Mouse (Mus musculus): ENCODE measurements around the gene Ferd3l. TPM values are rescaled to one million over a fixed set of nuclear protein-coding genes. Genes with fewer than 3 reads are reported as not detected.

The Ferd3l gene
- polyA plus RNA-seq (2012; rRNA removed), result not detected in 2 replicates

DNA sequence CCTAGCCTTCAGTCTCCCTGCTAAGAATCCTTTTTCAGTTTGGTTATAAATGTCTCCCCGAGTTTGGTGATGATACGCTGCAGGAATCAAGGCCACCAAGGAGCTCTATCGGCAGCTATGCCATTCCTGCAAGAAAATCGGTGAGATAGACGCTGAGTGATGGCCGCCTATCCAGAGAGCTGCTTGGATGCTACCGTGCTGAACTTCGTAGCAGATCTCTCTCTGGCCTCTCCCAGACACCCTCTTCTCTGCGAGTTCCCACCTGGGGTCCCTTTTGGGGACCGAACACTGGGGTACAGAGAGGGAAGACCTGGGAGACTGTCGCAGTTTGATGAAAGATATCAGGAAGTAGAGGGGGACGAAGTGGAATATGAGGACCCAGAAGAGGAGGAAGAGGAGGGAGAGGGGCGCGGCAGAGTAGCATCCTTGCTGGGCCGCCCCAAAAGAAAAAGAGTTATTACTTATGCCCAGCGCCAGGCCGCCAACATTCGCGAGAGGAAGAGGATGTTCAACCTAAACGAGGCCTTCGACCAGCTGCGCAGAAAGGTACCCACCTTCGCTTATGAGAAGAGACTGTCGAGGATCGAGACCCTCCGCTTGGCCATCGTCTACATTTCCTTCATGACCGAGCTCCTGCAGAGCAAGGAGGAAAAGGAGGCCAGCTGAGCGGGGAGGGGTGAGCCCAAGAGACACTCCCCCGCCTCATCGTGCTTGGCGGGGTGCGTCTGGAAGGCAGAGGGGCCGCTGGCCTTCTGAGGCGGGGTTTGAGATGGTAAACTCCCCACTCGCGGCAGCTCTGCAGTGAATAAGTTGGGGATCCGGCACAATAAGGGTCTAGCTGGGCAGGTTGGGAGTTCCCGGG, at the start of gene Ferd3l:
Ferd3l (plus strand) TSS at position 95 of the 862 bp plus-strand sequence.
- Histone ChIP-seq H3K4me3 (ENCODE audit: insufficient read depth, low read depth, low read length) (no peak within 1 kb of the TSS), H3K27me3 (replicated peaks; ENCODE audit: control insufficient read depth, insufficient read depth, low read length) (no peaks in the 10 kb centered on the region; the same call in 1 of the 2 replicates), H3K27ac (ENCODE audit: insufficient read depth, low read depth, low read length) (no peak within 1 kb of the TSS), H3K36me3 (ENCODE audit: control insufficient read depth, insufficient read depth, low read length) (no peaks in the 10 kb centered on the region), H3K4me1 (ENCODE audit: control insufficient read depth, insufficient read depth, low read length) (no peaks in the 10 kb centered on the region)
- DNase-seq, result no peak
- WGBS, result 2% methylated on average over 39 of the region's 39 CpGs
- TF ChIP-seq POLR2A (IDR thresholded peaks at IDR 0.05; ENCODE audit: low read depth, low read length) (no peak), CTCF (conservative IDR thresholded peaks at IDR 0.05; ENCODE audit: insufficient read depth, insufficient read length, low read depth, low read length) (no peak)

GRCm38 (mm10) chr12:33893956-33894355, 34.3 kb upstream of the Ferd3l start:
- no peak overlapping the region for H3K27ac ChIP-seq (ENCODE audit: insufficient read depth, low read depth, low read length)
- no peak for TF ChIP-seq CTCF (conservative IDR thresholded peaks at IDR 0.05; ENCODE audit: insufficient read depth, insufficient read length, low read depth, low read length)
- TF ChIP-seq POLR2A (IDR thresholded peaks at IDR 0.05; ENCODE audit: low read depth, low read length), result no peak
- WGBS, result 71% methylated on average over 2 of the region's 2 CpGs
- no peaks in the 10 kb centered on the region for H3K27me3 ChIP-seq (replicated peaks; ENCODE audit: control insufficient read depth, insufficient read depth, low read length)
- DNase-seq, result no peak
- no peak overlapping the region for H3K4me3 ChIP-seq (ENCODE audit: insufficient read depth, low read depth, low read length)
- no peaks in the 10 kb centered on the region for H3K36me3 ChIP-seq (ENCODE audit: control insufficient read depth, insufficient read depth, low read length)
- no peaks in the 10 kb centered on the region for H3K4me1 ChIP-seq (ENCODE audit: control insufficient read depth, insufficient read depth, low read length)

DNA sequence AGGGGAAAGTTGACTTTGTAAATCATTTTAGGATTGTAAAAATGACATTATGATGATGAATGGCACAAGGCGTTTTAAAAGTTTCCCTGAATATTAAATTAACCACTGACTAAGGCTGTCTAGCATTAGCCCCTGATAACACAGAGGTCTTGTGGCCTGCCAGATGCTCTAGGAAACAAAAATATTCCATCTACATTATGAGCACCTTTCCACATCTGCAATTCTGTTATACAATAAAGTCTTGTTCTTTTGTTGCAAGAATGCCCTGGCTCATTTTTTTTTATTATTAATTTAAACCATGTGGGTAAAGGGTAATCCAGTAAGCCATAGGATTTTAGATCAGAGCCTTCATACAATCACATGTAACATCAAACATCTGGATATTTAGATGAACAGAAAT, 33.6 kb upstream of the Ferd3l start:
- Histone ChIP-seq H3K27me3 (replicated peaks; ENCODE audit: control insufficient read depth, insufficient read depth, low read length) (no peaks in the 10 kb centered on the region), H3K4me3 (ENCODE audit: insufficient read depth, low read depth, low read length) (no peak overlapping the region), H3K4me1 (ENCODE audit: control insufficient read depth, insufficient read depth, low read length) (no peaks in the 10 kb centered on the region), H3K27ac (ENCODE audit: insufficient read depth, low read depth, low read length) (no peak overlapping the region), H3K36me3 (ENCODE audit: control insufficient read depth, insufficient read depth, low read length) (no peaks in the 10 kb centered on the region)
- no peak for DNase-seq
- WGBS, result 65% methylated on average over 1 of the region's 1 CpGs
- TF ChIP-seq CTCF (conservative IDR thresholded peaks at IDR 0.05; ENCODE audit: insufficient read depth, insufficient read length, low read depth, low read length), result no peak
- TF ChIP-seq POLR2A (IDR thresholded peaks at IDR 0.05; ENCODE audit: low read depth, low read length), result no peak

DNA sequence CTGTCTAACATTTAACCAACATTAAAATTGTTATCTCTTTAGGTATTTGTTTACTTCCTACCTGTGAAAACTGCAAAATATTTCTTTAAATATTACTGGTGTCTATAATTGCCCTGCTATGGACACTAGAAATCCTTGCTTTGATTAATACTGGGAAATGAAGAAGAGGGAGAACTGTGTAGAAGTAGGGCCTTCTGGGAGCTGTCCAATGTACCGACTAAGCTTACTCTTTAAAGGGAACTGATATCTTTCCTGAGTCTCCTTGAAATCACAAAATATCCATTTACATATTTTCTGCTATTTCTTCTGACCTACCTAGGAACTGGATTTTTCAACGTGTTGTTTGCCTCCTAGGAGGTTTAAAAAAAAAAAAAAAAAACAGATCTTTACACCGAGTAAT, 1.5 kb upstream of the Ferd3l start:
- Histone ChIP-seq H3K36me3 (ENCODE audit: control insufficient read depth, insufficient read depth, low read length) (no peaks in the 10 kb centered on the region), H3K27ac (ENCODE audit: insufficient read depth, low read depth, low read length) (no peak overlapping the region), H3K27me3 (replicated peaks; ENCODE audit: control insufficient read depth, insufficient read depth, low read length) (no peaks in the 10 kb centered on the region; the same call in 1 of the 2 replicates), H3K4me1 (ENCODE audit: control insufficient read depth, insufficient read depth, low read length) (no peaks in the 10 kb centered on the region), H3K4me3 (ENCODE audit: insufficient read depth, low read depth, low read length) (no peak overlapping the region)
- no peak for TF ChIP-seq POLR2A (IDR thresholded peaks at IDR 0.05; ENCODE audit: low read depth, low read length)
- 10% methylated on average over 3 of the region's 3 CpGs for WGBS
- no peak for DNase-seq

GRCm38 (mm10) chr12:33927334-33928098, 709 bp upstream of the Ferd3l start:
- no peaks in the 10 kb centered on the region; the same call in 1 of the 2 replicates for H3K27me3 ChIP-seq (replicated peaks; ENCODE audit: control insufficient read depth, insufficient read depth, low read length)
- no peak for TF ChIP-seq CTCF (conservative IDR thresholded peaks at IDR 0.05; ENCODE audit: insufficient read depth, insufficient read length, low read depth, low read length)
- TF ChIP-seq POLR2A (IDR thresholded peaks at IDR 0.05; ENCODE audit: low read depth, low read length), result no peak
- no peak overlapping the region for H3K27ac ChIP-seq (ENCODE audit: insufficient read depth, low read depth, low read length)
- 3% methylated on average over 15 of the region's 15 CpGs for WGBS
- H3K4me1 ChIP-seq (ENCODE audit: control insufficient read depth, insufficient read depth, low read length), result no peaks in the 10 kb centered on the region
- H3K36me3 ChIP-seq (ENCODE audit: control insufficient read depth, insufficient read depth, low read length), result no peaks in the 10 kb centered on the region
- no peak for DNase-seq
- H3K4me3 ChIP-seq (ENCODE audit: insufficient read depth, low read depth, low read length), result no peak overlapping the region

DNA sequence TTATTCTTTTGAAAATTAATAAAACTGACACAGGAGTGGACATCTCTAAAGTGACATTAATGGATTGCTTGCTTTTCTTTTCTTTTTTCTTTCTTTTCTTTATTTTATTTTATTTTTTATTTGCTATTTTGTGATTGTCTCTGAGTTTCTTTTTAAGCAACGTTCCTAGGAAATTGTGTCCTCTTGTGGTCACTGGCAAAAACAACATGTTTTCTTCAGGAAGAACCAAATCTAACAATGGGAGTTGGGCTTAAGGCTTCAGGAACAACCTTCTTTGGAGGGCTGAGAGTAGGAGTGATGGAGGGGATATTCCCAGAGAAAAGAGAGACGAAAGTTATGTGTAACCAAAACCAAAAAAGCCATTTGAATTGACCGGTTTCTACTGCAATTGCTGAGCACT, 24.6 kb downstream of the Ferd3l start:
- TF ChIP-seq CTCF (conservative IDR thresholded peaks at IDR 0.05; ENCODE audit: insufficient read depth, insufficient read length, low read depth, low read length), result no peak
- no peak for TF ChIP-seq POLR2A (IDR thresholded peaks at IDR 0.05; ENCODE audit: low read depth, low read length)
- WGBS, result 4% methylated on average over 3 of the region's 3 CpGs
- H3K27me3 ChIP-seq (replicated peaks; ENCODE audit: control insufficient read depth, insufficient read depth, low read length), result peaks cover 9% of the 10 kb centered on the region
- no peaks in the 10 kb centered on the region for H3K36me3 ChIP-seq (ENCODE audit: control insufficient read depth, insufficient read depth, low read length)
- no peak for DNase-seq
- no peak overlapping the region for H3K27ac ChIP-seq (ENCODE audit: insufficient read depth, low read depth, low read length)
- H3K4me1 ChIP-seq (ENCODE audit: control insufficient read depth, insufficient read depth, low read length), result no peaks in the 10 kb centered on the region
- no peak overlapping the region for H3K4me3 ChIP-seq (ENCODE audit: insufficient read depth, low read depth, low read length)

- H3K4me1 ChIP-seq (ENCODE audit: control insufficient read depth, insufficient read depth, low read length), result no peaks in the 10 kb centered on the region
- H3K27ac ChIP-seq (ENCODE audit: insufficient read depth, low read depth, low read length), result no peak overlapping the region
- 26% methylated on average over 8 of the region's 8 CpGs for WGBS
- H3K36me3 ChIP-seq (ENCODE audit: control insufficient read depth, insufficient read depth, low read length), result no peaks in the 10 kb centered on the region
- no peak overlapping the region for H3K4me3 ChIP-seq (ENCODE audit: insufficient read depth, low read depth, low read length)
- DNase-seq, result no peak
- no peak for TF ChIP-seq POLR2A (IDR thresholded peaks at IDR 0.05; ENCODE audit: low read depth, low read length)
- TF ChIP-seq CTCF (conservative IDR thresholded peaks at IDR 0.05; ENCODE audit: insufficient read depth, insufficient read length, low read depth, low read length), result no peak
- peaks cover 9% of the 10 kb centered on the region for H3K27me3 ChIP-seq (replicated peaks; ENCODE audit: control insufficient read depth, insufficient read depth, low read length)
Measured at GRCm38 (mm10) chr12:33954931-33955565, 26.8 kb downstream of the Ferd3l start.
